Mouse (Mus musculus) T-helper 1 cell (primary cell): ENCODE data around the gene Gm36079.
"Not testable (repeated sequence)": the region's sequence is repeated elsewhere in the genome, so short reads cannot be mapped to it uniquely, and the experiment has no call there.

Experiments used
- in situ Hi-C: fragments of 300-600 bp; cut with MboI, MseI; formaldehyde crosslinking; loops from one replicate; pipeline ENCODE4 v1.15.1; 2025; ENCODE audit warnings: high pct_unique_total_duplicates

Gene Gm36079

DNA sequence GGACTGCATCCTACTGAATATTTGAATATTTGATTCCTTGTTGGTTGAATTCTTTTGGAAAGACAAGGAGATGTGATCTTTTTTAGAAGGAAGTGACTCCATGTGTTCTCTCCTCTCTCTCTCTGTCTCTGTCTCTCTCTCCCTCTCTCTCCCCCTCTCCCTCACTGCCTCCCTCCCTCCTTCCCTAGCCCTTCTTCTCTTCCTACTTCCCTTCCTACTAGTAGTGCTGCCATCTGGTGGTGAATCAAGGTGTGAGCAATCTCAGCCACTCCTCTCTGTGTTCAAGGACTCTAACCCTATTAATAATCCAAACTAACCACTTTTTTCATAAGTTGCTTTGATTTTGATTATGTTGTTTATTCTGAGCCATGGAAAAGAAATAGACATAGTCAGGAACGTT is 5.3 kb downstream of the Gm36079 start:
- in situ Hi-C loops, result not testable (repeated sequence)

DNA sequence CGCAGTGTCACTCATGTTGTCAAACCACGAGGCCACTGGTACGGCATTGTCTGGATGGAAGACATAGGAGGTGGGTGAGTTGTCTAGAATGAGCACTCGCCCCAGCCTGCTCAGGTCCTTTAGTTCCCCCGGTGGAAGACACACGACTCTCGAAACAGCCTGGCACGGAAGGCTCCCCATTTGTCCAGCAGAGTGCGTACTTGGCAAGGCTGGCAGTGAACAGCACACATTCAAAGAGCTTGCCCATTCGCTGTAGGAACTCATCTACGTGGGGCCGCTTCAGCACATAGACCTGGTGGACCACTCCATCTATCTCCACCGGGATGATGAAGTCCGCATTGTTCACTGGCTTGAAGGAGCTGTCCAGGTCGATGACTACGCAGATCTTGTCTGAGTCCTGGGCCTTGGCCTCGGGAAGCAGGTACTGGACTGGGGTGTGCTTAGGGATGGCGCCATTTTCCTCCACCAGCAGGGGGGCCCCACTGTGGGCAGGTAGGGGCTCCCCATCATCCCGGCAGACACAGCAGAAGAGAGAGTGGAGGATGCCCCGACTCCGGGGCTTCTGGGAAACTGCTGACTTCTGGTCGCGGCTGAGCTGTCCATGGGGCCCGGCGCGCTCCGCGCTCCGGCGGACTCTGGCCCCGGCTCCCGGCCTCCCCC is 11.3 kb downstream of the Gm36079 start:
- in situ Hi-C loops, result not testable (repeated sequence)

DNA sequence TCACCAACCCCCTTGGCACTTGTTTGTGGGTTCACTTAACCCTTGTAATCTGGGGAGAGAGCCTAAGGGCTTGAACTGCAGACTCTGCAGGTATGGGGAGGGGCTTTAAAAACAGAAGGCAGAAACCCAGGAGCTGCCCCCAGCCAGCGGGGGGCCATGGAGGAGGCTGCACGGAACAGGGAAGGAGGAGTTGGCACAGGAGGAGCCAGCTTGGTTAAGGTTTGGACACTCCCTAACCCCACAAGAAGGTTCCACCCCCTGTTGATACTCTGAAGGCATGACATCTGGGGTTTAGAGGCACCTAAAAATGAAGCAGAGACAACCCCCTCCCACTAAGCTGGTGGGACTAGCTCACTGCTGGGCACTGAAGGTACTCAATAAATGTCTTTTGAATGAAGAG is 12.8 kb downstream of the Gm36079 start:
- in situ Hi-C loops, result not testable (repeated sequence)

DNA sequence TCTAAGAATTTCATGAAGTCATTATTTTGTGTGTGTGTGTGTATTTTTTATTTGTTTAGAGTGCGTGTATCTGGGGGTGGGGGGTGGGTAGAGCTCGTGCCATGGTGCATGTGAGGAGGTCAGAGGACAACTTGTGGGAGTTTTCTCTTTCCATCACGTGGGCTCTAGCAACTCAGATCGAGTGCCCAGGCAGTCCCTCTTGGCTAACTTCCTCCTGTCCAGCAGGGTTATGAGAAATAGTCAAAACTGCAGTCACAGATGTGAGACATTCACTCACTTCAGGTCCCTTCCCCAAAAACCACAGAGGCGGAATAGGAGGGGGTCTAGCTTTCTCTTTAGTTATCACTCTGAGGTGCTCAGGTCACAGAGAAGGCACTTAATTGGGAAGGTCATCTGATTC is 13.3 kb downstream of the Gm36079 start:
- in situ Hi-C loops, result not testable (repeated sequence)

DNA sequence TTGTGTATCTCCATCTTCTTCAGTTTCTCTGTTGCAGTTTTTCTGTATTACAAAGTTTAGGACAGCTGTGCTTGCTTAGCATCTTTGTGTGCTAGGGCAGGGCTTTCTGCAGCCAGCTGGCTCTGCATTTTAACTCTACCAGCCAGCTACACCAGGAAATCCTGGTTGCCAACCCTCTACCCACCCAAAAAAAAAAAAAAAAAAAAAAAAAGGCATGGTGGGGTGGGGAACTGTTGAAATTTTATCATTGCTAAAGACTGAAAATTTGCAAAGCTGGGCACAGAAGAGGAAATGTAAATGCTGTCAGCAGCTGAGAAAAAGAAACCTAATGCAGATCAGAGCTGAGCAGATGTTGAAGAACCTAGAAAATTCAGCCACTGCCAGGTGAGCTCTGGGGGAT is 16.7 kb downstream of the Gm36079 start:
- in situ Hi-C loops, result not testable (repeated sequence)

DNA sequence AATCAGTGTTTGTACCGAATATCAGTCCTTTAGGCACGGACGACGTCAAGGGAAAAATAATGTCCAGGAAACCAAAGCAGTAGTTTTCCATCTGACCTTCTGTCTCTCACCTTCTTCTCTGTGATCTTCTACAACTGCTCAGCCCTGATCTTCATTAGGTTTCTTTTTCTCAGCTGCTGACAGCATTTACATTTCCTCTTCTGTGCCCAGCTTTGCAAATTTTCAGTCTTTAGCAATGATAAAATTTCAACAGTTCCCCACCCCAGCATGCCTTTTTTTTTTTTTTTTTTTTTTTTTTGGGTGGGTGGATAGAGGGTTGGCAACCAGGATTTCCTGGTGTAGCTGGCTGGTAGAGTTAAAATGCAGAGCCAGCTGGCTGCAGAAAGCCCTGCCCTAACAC is 27.6 kb downstream of the Gm36079 start:
- in situ Hi-C loops, result not testable (repeated sequence)

DNA sequence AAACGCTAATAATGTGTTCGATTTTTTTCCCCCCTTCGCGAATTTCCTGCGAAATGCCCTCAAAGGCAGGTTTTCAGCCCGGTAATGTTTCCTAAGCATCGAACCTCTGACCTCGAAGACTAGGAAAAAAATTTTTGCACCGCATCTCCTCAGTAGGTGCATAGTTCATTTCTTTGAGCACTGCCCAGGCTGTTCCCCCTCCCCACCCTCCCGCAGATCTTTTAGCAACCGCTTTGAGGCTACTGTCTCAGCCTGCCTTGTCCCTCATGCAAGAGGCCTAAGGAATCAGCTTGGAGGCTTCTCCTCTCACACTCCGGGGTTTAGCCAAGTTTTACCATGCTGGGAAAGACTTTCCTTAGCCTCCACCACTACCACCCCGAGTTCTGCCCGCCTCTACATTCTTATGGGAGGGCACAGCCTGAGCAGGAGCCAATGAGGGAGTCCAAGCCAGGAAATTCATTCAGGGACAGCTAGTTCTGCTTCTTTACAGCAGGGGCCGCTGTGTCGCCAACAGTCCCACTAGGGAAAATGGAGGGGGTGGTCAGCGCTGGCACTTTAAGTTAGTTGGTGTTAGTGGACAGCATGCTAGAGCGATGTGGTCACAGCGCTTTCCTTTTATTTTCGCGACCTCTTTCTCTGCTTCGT is 28.2 kb downstream of the Gm36079 start:
- in situ Hi-C loops, result not testable (repeated sequence)

DNA sequence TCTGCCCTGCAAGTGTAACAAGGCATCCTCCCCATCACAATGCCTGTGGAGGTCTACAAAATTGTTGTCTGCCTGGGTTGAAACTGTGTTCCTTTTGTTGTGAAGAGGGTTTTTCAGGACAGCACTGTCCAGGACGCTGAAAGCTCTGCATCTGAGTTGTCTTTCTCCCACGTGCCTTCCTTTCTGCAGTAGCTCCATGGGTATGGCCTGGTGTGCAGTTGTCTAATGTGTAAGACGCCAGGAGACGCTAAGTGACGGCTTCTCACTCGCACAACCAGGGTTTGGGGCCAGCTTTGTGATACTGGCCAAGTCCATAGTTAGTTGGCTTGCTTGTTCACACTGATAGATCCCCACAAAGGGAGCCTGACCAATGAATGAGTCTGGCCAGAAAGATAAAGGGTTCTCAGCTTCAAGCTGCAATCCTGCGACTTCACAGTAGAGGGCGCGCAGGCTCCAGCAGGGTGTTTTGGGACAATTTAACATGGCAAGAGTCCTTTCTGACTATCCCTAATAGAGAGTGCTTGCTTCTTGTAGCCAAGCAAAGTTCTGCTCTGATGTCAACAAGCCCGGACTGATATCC is 34.8 kb downstream of the Gm36079 start:
- in situ Hi-C loops, result not testable (repeated sequence)

DNA sequence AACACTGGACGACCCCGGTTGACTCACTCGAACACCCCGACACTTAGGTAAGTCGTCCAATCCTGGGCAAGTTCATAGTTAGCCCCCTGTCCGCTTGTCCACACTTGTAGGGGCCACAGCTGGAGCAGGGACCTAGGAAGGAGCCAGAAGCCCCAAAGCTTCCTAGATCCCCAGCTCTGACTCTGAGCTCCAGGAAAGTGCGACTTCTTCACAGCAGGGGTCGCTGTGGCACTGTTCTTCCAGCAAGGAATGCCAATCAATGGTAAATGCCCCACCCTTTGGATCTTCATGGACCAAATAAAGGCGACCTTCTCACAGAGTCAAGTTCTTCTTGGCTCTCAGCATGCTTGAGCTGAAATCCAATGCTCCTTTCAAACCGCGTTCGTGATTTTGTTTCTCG is 35.5 kb downstream of the Gm36079 start:
- in situ Hi-C loops, result not testable (repeated sequence)
